Mouse (Mus musculus): ENCODE measurements around the gene Fhdc1. TPM values are rescaled to one million over a fixed set of nuclear protein-coding genes. Genes with fewer than 3 reads are reported as not detected.

Gene Fhdc1
- polyA plus RNA-seq, 1 experiment from 2014 or later = 4.1 TPM

DNA sequence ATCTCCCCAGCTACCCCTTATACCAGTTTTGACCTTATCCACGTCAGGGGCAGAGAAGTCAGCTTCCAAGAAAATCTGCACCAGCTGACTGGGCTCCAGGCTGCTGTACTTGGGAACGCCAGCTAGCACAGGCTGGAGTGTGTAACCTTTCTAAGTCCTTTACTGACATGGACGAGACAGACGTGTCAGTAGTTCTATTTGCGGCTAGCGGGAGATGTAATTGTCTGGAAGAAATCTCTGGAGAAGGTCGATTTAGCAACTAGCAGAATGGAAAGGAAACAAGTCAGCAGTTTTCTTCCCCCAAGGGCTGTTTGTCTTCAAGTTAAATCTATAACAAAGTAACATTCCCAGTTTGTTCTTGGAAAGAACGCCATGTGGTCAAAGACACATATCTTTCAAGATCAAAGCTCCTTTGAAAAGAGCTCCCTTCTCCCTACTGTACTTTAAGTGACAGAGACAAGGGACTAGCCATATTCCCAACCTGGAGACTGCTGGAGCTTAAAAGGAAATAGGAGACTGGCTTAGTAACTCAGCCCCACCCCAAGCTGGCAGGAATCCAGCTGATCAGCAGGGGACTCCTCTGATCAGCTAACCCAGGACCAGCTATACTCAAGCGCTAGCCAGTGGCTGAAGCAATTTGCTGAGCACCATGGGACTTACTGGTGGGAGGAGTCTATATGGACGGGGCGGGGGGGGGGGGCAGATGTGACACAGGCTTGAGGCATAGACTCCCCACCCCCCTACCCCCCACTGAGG lies 44.8 kb downstream of the Fhdc1 start:
- DNase-seq (peak; percentile 77), ATAC-seq (ENCODE audit: low FRiP score, low TSS enrichment) (peak; percentile 29; the same call in 1 of the 2 replicates)
- H3K4me3 ChIP-seq (replicated peaks; ENCODE audit: low read depth, low read length) = no peak overlapping the region
- no peaks in the 10 kb centered on the region for H3K27me3 ChIP-seq (ENCODE audit: control insufficient read depth, insufficient read depth, low read length)
- H3K36me3 ChIP-seq (ENCODE audit: control insufficient read depth, insufficient read depth, low read length) = no peaks in the 10 kb centered on the region
- H3K4me1 ChIP-seq (ENCODE audit: control insufficient read depth, insufficient read depth, low read length) = peaks cover 11% of the 10 kb centered on the region; the same call in 1 of the 2 replicates
- no peak overlapping the region for H3K4me2 ChIP-seq (ENCODE audit: low read length)
- 26% methylated on average over 11 of the region's 11 CpGs for WGBS
- H3K27ac ChIP-seq (replicated peaks; ENCODE audit: low read depth, low read length) = 0 out of 2 replicates have a peak overlapping the region, but pooled peaks have one; percentile 13
- no peak overlapping the region for H3K9ac ChIP-seq (replicated peaks; ENCODE audit: low read length)
- H3K9me3 ChIP-seq (ENCODE audit: control insufficient read depth, low read length) = no peaks in the 10 kb centered on the region

DNA sequence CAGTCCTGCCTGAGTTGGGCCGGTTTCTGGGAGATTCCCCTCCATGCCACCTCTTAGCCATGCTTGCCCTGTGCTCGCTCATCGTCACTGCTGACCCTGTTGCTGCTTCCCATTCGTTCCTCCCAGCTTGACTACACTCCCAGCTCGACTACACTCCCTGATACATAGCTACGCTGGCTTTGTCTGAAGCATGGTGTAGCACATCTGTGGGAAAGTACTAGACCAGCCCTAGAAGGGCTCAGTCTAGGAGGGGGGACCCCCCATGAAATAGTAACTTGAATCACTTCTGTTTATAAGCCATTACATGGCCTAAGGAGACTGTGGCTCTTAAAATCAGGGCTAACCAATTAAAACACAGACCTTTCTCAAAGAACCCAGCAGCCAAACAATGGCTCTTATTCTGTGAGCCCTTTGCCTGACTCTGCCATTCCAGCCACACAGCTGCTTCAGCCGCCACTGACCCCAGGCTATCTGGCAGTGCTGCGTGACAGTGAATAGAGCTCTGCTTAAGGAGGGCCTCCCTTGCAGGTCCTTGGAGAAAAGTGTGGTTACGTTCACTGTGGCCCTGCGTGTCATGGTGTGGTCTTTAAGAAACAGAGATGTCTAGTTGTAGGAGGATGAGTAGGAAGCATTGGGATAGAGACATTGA lies 47.3 kb downstream of the Fhdc1 start:
- H3K9me3 ChIP-seq (ENCODE audit: control insufficient read depth, low read length) = no peaks in the 10 kb centered on the region
- no peaks in the 10 kb centered on the region for H3K27me3 ChIP-seq (ENCODE audit: control insufficient read depth, insufficient read depth, low read length)
- no peak for ATAC-seq (ENCODE audit: low FRiP score, low TSS enrichment)
- no peak overlapping the region for H3K9ac ChIP-seq (replicated peaks; ENCODE audit: low read length)
- H3K4me2 ChIP-seq (ENCODE audit: low read length) = no peak overlapping the region
- no peak for DNase-seq
- no peak overlapping the region for H3K27ac ChIP-seq (replicated peaks; ENCODE audit: low read depth, low read length)
- no peaks in the 10 kb centered on the region for H3K36me3 ChIP-seq (ENCODE audit: control insufficient read depth, insufficient read depth, low read length)
- peaks cover 11% of the 10 kb centered on the region; the same call in 1 of the 2 replicates for H3K4me1 ChIP-seq (ENCODE audit: control insufficient read depth, insufficient read depth, low read length)
- no peak overlapping the region for H3K4me3 ChIP-seq (replicated peaks; ENCODE audit: low read depth, low read length)
- 44% methylated on average over 10 of the region's 10 CpGs for WGBS

DNA sequence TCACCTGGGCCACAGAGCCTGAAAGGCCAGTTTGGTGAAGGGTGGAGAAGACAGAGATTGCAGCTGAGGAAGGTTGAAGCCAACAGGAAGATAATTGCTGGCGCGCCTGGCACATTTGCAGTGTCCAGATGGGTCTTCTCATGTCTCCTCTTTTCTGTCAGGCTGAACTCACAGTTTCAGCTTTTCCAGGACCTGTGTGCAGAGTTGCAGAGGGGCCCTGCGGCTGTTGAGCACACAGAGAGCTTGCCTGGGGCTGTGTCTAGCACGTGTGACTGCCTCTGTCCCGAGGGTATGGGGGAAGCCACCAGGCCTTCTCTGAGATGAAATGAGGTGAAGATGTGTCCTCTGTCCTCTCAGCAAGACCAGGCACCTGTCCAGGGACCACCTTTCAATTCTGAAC lies 49.0 kb downstream of the Fhdc1 start:
- Histone ChIP-seq H3K4me3 (replicated peaks; ENCODE audit: low read depth, low read length) (no peak overlapping the region), H3K9ac (replicated peaks; ENCODE audit: low read length) (no peak overlapping the region), H3K4me1 (ENCODE audit: control insufficient read depth, insufficient read depth, low read length) (peaks cover 11% of the 10 kb centered on the region; the same call in 1 of the 2 replicates), H3K36me3 (ENCODE audit: control insufficient read depth, insufficient read depth, low read length) (no peaks in the 10 kb centered on the region), H3K27ac (replicated peaks; ENCODE audit: low read depth, low read length) (no peak overlapping the region), H3K9me3 (ENCODE audit: control insufficient read depth, low read length) (no peaks in the 10 kb centered on the region), H3K4me2 (ENCODE audit: low read length) (no peak overlapping the region), H3K27me3 (ENCODE audit: control insufficient read depth, insufficient read depth, low read length) (no peaks in the 10 kb centered on the region)
- WGBS = 74% methylated on average over 5 of the region's 5 CpGs
- ATAC-seq (ENCODE audit: low FRiP score, low TSS enrichment) (no peak), DNase-seq (no peak)

DNA sequence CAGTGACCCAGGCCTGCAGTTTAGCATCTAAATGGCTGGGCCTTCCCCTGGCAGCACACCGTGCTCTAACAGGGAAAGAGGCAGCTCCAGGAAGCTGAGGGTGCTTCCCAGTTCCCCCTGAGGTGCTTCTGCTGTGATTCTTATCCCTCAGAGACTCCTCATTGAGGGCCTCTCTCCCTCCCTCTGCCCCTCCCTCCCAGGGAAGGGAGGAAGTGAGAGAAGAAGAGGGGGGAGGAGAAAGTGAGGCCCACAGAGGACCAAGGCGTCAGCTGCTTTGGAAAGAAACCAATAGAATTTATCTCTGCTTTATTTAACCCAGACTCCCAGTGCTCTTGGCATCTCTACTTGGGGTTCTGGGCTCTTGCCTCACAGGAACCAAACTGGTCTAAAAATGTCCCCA lies 50.1 kb downstream of the Fhdc1 start:
- Histone ChIP-seq H3K27me3 (ENCODE audit: control insufficient read depth, insufficient read depth, low read length) (no peaks in the 10 kb centered on the region), H3K9ac (replicated peaks; ENCODE audit: low read length) (no peak overlapping the region), H3K27ac (replicated peaks; ENCODE audit: low read depth, low read length) (no peak overlapping the region), H3K36me3 (ENCODE audit: control insufficient read depth, insufficient read depth, low read length) (no peaks in the 10 kb centered on the region), H3K4me2 (ENCODE audit: low read length) (no peak overlapping the region), H3K4me3 (replicated peaks; ENCODE audit: low read depth, low read length) (no peak overlapping the region), H3K9me3 (ENCODE audit: control insufficient read depth, low read length) (no peaks in the 10 kb centered on the region), H3K4me1 (ENCODE audit: control insufficient read depth, insufficient read depth, low read length) (peaks cover 2% of the 10 kb centered on the region; the same call in 1 of the 2 replicates)
- WGBS = 21% methylated on average over 2 of the region's 2 CpGs
- ATAC-seq (ENCODE audit: low FRiP score, low TSS enrichment) = no peak
- no peak for DNase-seq

GRCm38 (mm10) chr3:84428994-84429725 lies 51.1 kb downstream of the Fhdc1 start:
- Histone ChIP-seq H3K4me2 (ENCODE audit: low read length) (no peak overlapping the region), H3K9me3 (ENCODE audit: control insufficient read depth, low read length) (no peaks in the 10 kb centered on the region), H3K27ac (replicated peaks; ENCODE audit: low read depth, low read length) (no peak overlapping the region), H3K4me3 (replicated peaks; ENCODE audit: low read depth, low read length) (no peak overlapping the region), H3K27me3 (ENCODE audit: control insufficient read depth, insufficient read depth, low read length) (no peaks in the 10 kb centered on the region), H3K36me3 (ENCODE audit: control insufficient read depth, insufficient read depth, low read length) (no peaks in the 10 kb centered on the region), H3K9ac (replicated peaks; ENCODE audit: low read length) (no peak overlapping the region), H3K4me1 (ENCODE audit: control insufficient read depth, insufficient read depth, low read length) (no peaks in the 10 kb centered on the region)
- DNase-seq (no peak), ATAC-seq (ENCODE audit: low FRiP score, low TSS enrichment) (no peak)
- WGBS = 95% methylated on average over 12 of the region's 12 CpGs

DNA sequence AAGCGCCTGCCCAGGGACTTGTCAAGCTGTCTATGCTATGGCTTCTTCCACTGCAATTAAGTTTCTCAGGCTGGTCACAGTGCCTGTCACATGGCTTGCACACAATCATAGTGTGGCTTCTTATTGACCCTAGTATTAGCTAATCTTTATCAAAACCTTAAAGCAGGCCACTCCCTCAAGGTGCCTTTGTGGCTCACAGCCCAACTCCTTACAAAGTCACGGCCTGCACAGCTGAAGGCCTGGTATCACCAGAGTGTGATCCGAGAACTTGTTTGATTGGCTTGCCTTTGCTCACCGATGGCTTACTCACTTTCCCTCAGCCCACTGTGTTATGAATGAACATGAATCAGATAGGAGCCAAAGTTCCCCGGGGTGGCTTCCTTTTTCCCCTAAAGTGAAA lies 52.5 kb downstream of the Fhdc1 start:
- DNase-seq (no peak), ATAC-seq (ENCODE audit: low FRiP score, low TSS enrichment) (no peak)
- WGBS = 86% methylated on average over 5 of the region's 5 CpGs
- Histone ChIP-seq H3K27ac (replicated peaks; ENCODE audit: low read depth, low read length) (no peak overlapping the region), H3K36me3 (ENCODE audit: control insufficient read depth, insufficient read depth, low read length) (no peaks in the 10 kb centered on the region), H3K9ac (replicated peaks; ENCODE audit: low read length) (no peak overlapping the region), H3K4me3 (replicated peaks; ENCODE audit: low read depth, low read length) (no peak overlapping the region), H3K4me1 (ENCODE audit: control insufficient read depth, insufficient read depth, low read length) (no peaks in the 10 kb centered on the region), H3K27me3 (ENCODE audit: control insufficient read depth, insufficient read depth, low read length) (no peaks in the 10 kb centered on the region), H3K4me2 (ENCODE audit: low read length) (no peak overlapping the region), H3K9me3 (ENCODE audit: control insufficient read depth, low read length) (no peaks in the 10 kb centered on the region)

DNA sequence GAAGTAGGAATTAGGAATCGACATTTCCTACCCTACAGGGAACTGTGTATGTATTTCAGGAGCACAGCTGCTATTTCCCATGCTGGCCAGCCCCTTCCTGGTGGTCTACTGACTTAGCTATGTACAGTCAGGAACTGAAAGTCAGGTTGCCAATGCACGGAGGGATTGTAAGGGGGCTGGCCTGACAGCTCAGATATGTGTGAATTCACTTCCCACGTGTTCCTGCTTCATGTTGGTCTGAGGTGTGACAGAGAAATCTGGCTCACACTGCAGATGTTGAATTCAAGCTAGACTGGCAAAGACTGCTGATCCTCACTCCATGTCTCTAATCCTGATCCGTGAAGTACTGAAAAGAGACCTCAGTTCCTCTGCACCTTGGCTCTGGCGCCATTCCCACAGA lies 57.9 kb downstream of the Fhdc1 start:
- ATAC-seq (ENCODE audit: low FRiP score, low TSS enrichment) = no peak
- 80% methylated on average over 5 of the region's 5 CpGs for WGBS
- H3K27me3 ChIP-seq (ENCODE audit: control insufficient read depth, insufficient read depth, low read length) = no peaks in the 10 kb centered on the region

GRCm38 (mm10) chr3:84413868-84414267 lies 66.4 kb downstream of the Fhdc1 start:
- Histone ChIP-seq H3K4me1 (ENCODE audit: control insufficient read depth, insufficient read depth, low read length) (no peaks in the 10 kb centered on the region), H3K36me3 (ENCODE audit: control insufficient read depth, insufficient read depth, low read length) (no peaks in the 10 kb centered on the region), H3K27ac (replicated peaks; ENCODE audit: low read depth, low read length) (no peak overlapping the region), H3K4me3 (replicated peaks; ENCODE audit: low read depth, low read length) (no peak overlapping the region), H3K9ac (replicated peaks; ENCODE audit: low read length) (no peak overlapping the region), H3K4me2 (ENCODE audit: low read length) (no peak overlapping the region), H3K27me3 (ENCODE audit: control insufficient read depth, insufficient read depth, low read length) (no peaks in the 10 kb centered on the region), H3K9me3 (ENCODE audit: control insufficient read depth, low read length) (no peaks in the 10 kb centered on the region)
- ATAC-seq (ENCODE audit: low FRiP score, low TSS enrichment) (no peak), DNase-seq (no peak)
- WGBS = 85% methylated on average over 4 of the region's 4 CpGs

More for the DNA sequence above, 57.9 kb downstream of the Fhdc1 start:
- Histone ChIP-seq H3K27ac (replicated peaks; ENCODE audit: low read depth, low read length) (no peak overlapping the region), H3K4me2 (ENCODE audit: low read length) (no peak overlapping the region), H3K36me3 (ENCODE audit: control insufficient read depth, insufficient read depth, low read length) (no peaks in the 10 kb centered on the region), H3K4me3 (replicated peaks; ENCODE audit: low read depth, low read length) (no peak overlapping the region), H3K9ac (replicated peaks; ENCODE audit: low read length) (no peak overlapping the region), H3K9me3 (ENCODE audit: control insufficient read depth, low read length) (no peaks in the 10 kb centered on the region), H3K4me1 (ENCODE audit: control insufficient read depth, insufficient read depth, low read length) (no peaks in the 10 kb centered on the region)
- DNase-seq = no peak
